In the genomic region with DNA sequence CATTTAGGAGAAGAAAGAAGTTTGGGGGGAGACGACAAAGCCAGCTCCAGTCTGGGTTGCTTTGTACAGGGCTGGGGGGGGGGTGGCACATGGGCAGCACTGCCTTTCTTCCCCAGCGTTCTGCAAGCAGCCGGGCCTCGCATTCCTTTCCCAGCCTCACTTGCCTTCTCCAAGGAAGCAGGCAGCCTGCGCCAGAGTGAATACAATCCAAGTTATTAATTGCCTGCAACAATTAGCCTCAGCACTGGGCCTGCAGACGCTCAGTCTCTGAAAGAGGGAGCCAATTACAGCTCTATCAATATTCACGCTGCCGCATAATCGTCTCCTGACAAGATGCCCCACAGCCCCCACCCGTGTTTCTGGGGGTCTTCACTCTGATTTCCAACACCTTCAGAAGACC, we compare ENCODE assay signal across 18 mouse cellular contexts. TPM values are rescaled to one million over a fixed set of nuclear protein-coding genes. Genes with fewer than 3 reads are reported as not detected.
DNase-seq lines count a peak whose midpoint lies in the region; ATAC-seq and TF ChIP-seq lines count a peak whose summit lies in the region.
"Had no signal": no experiment of that assay in that cellular context is flagged by ENCODE, and none has a peak within 500 bp of the region (broad histone marks: within the 10 kb centered on the region; RNA-seq: fewer than 3 reads in every experiment).

No protein-coding gene starts in this region.

- peaks cover 4% of the 10 kb centered on the region; the same call in 1 of the 2 replicates for H3K27me3 ChIP-seq in hindbrain, embryonic 11.5 days (ENCODE audit: control insufficient read depth, insufficient read depth, low read length)
- H3K27me3 ChIP-seq in hindbrain, embryonic 14.5 days (ENCODE audit: control insufficient read depth, insufficient read depth, low read length), result no peaks in the 10 kb centered on the region
- H3K27me3 ChIP-seq in midbrain, embryonic 15.5 days (replicated peaks), result no peaks in the 10 kb centered on the region
- H3K27me3 ChIP-seq in midbrain, embryonic 16.5 days (ENCODE audit: control insufficient read depth, insufficient read depth, low read depth, low read length), result no peaks in the 10 kb centered on the region
- 0 out of 2 replicates have a peak, but pooled peaks cover 6% of the 10 kb centered on the region for H3K27me3 ChIP-seq in forebrain, embryonic 13.5 days
- H3K27me3 ChIP-seq in hindbrain, postnatal 0 days (ENCODE audit: insufficient read depth, low read length), result no peaks in the 10 kb centered on the region

- no peaks in the 10 kb centered on the region for H3K36me3 ChIP-seq in hindbrain, embryonic 11.5 days (ENCODE audit: control insufficient read depth, insufficient read depth, low read length)
- H3K36me3 ChIP-seq in hindbrain, embryonic 14.5 days (replicated peaks; ENCODE audit: control insufficient read depth, insufficient read depth), result no peaks in the 10 kb centered on the region
- H3K36me3 ChIP-seq in midbrain, embryonic 15.5 days (replicated peaks), result no peaks in the 10 kb centered on the region
- no peaks in the 10 kb centered on the region for H3K36me3 ChIP-seq in midbrain, embryonic 16.5 days (ENCODE audit: control insufficient read depth, insufficient read depth, low read length)
- H3K36me3 ChIP-seq in forebrain, embryonic 13.5 days (ENCODE audit: poor library complexity, severe bottlenecking), result no peaks in the 10 kb centered on the region
- H3K36me3 ChIP-seq in hindbrain, postnatal 0 days (ENCODE audit: insufficient read depth, low read length), result no peaks in the 10 kb centered on the region
- H3K36me3 ChIP-seq: embryonic facial prominence, embryonic 10.5 days; limb, embryonic 13.5 days had no signal

- DNase-seq in hindbrain, embryonic 11.5 days (ENCODE audit: low spot score), result no peak
- no peak for DNase-seq in hindbrain, embryonic 14.5 days (ENCODE audit: low spot score)
- DNase-seq in hindbrain, postnatal 0 days (ENCODE audit: low spot score), result peak; percentile 59
- DNase-seq in spleen, postnatal 36 days (ENCODE audit: low spot score in 2 of 2), result no peak
- DNase-seq in lung, postnatal 25 days (ENCODE audit: low spot score), result no peak
- DNase-seq: adrenal gland, adult 2 months; heart, postnatal 14 days; kidney, adult 9 months; kidney, postnatal 4 days had no signal

- no peak overlapping the region for H3K4me2 ChIP-seq in hindbrain, embryonic 11.5 days (replicated peaks; ENCODE audit: low read depth, low read length)
- H3K4me2 ChIP-seq in hindbrain, embryonic 14.5 days (replicated peaks), result no peak overlapping the region
- H3K4me2 ChIP-seq in midbrain, embryonic 15.5 days, result no peak overlapping the region
- H3K4me2 ChIP-seq in midbrain, embryonic 16.5 days (ENCODE audit: low read length), result no peak overlapping the region
- peak overlapping the region; percentile 23 for H3K4me2 ChIP-seq in forebrain, embryonic 13.5 days
- no peak overlapping the region for H3K4me2 ChIP-seq in hindbrain, postnatal 0 days (ENCODE audit: low read depth, low read length)
- H3K4me2 ChIP-seq: heart, embryonic 11.5 days; limb, embryonic 13.5 days had no signal

- no peaks in the 10 kb centered on the region for H3K9me3 ChIP-seq in hindbrain, embryonic 11.5 days (ENCODE audit: control insufficient read depth, low read length)
- no peaks in the 10 kb centered on the region for H3K9me3 ChIP-seq in hindbrain, embryonic 14.5 days (ENCODE audit: control insufficient read depth, low read length)
- H3K9me3 ChIP-seq in midbrain, embryonic 15.5 days, result no peaks in the 10 kb centered on the region
- H3K9me3 ChIP-seq in midbrain, embryonic 16.5 days (replicated peaks; ENCODE audit: control insufficient read depth, low read length, poor library complexity, severe bottlenecking), result no peaks in the 10 kb centered on the region
- no peaks in the 10 kb centered on the region for H3K9me3 ChIP-seq in forebrain, embryonic 13.5 days (replicated peaks)
- H3K9me3 ChIP-seq in hindbrain, postnatal 0 days (ENCODE audit: low read length), result no peaks in the 10 kb centered on the region
- H3K9me3 ChIP-seq: embryonic facial prominence, embryonic 10.5 days; limb, embryonic 13.5 days had no signal

- peaks cover 4% of the 10 kb centered on the region; the same call in 1 of the 2 replicates for H3K4me1 ChIP-seq in hindbrain, embryonic 11.5 days (replicated peaks; ENCODE audit: control insufficient read depth, insufficient read depth, low read length)
- H3K4me1 ChIP-seq in hindbrain, embryonic 14.5 days (replicated peaks; ENCODE audit: control insufficient read depth, insufficient read depth, low read length), result peaks cover 17% of the 10 kb centered on the region
- peaks cover 29% of the 10 kb centered on the region for H3K4me1 ChIP-seq in midbrain, embryonic 15.5 days
- peaks cover 11% of the 10 kb centered on the region for H3K4me1 ChIP-seq in midbrain, embryonic 16.5 days (ENCODE audit: control insufficient read depth, insufficient read depth, low read length)
- peaks cover 49% of the 10 kb centered on the region for H3K4me1 ChIP-seq in forebrain, embryonic 13.5 days
- H3K4me1 ChIP-seq in hindbrain, postnatal 0 days (ENCODE audit: insufficient read depth, low read length), result peaks cover 15% of the 10 kb centered on the region

- 53% methylated on average over 10 of the region's 10 CpGs for WGBS in hindbrain, embryonic 11.5 days
- WGBS in hindbrain, embryonic 14.5 days, result 30% methylated on average over 10 of the region's 10 CpGs
- WGBS in midbrain, embryonic 15.5 days, result 22% methylated on average over 10 of the region's 10 CpGs
- 30% methylated on average over 10 of the region's 10 CpGs for WGBS in midbrain, embryonic 16.5 days
- 13% methylated on average over 10 of the region's 10 CpGs for WGBS in forebrain, embryonic 13.5 days
- 17% methylated on average over 10 of the region's 10 CpGs for WGBS in hindbrain, postnatal 0 days

- no peak for TF ChIP-seq CTCF in hindbrain, postnatal 0 days (IDR thresholded peaks at IDR 0.05; ENCODE audit: low read depth)

- H3K9ac ChIP-seq in hindbrain, embryonic 11.5 days (ENCODE audit: low read depth, low read length), result no peak overlapping the region
- no peak overlapping the region for H3K9ac ChIP-seq in hindbrain, embryonic 14.5 days
- H3K9ac ChIP-seq in midbrain, embryonic 15.5 days, result no peak overlapping the region
- H3K9ac ChIP-seq in midbrain, embryonic 16.5 days (ENCODE audit: low read depth, low read length), result no peak overlapping the region
- H3K9ac ChIP-seq in forebrain, embryonic 13.5 days, result 0 out of 2 replicates have a peak overlapping the region, but pooled peaks have one; percentile 40
- H3K9ac ChIP-seq in hindbrain, postnatal 0 days (replicated peaks; ENCODE audit: low read length), result no peak overlapping the region
- H3K9ac ChIP-seq: limb, embryonic 13.5 days; liver, embryonic 14.5 days had no signal

- ATAC-seq in hindbrain, embryonic 11.5 days (ENCODE audit: low FRiP score), result no peak
- no peak for ATAC-seq in hindbrain, embryonic 14.5 days (ENCODE audit: low FRiP score)
- ATAC-seq in midbrain, embryonic 15.5 days (replicated peaks), result no peak
- no peak for ATAC-seq in midbrain, embryonic 16.5 days
- ATAC-seq in forebrain, embryonic 13.5 days, result peak; percentile 46; the same call in 1 of the 2 replicates
- no peak for ATAC-seq in hindbrain, postnatal 0 days

- 0 out of 2 replicates have a peak overlapping the region, but pooled peaks have one; percentile 10 for H3K27ac ChIP-seq in hindbrain, embryonic 11.5 days (ENCODE audit: low read depth, low read length)
- H3K27ac ChIP-seq in hindbrain, embryonic 14.5 days, result no peak overlapping the region
- H3K27ac ChIP-seq in midbrain, embryonic 15.5 days, result peak overlapping the region; percentile 48; the same call in 1 of the 2 replicates
- H3K27ac ChIP-seq in midbrain, embryonic 16.5 days (ENCODE audit: low read length), result no peak overlapping the region
- peak overlapping the region; percentile 75 for H3K27ac ChIP-seq in forebrain, embryonic 13.5 days
- no peak overlapping the region for H3K27ac ChIP-seq in hindbrain, postnatal 0 days
- H3K27ac ChIP-seq: embryonic facial prominence, embryonic 10.5 days; limb, embryonic 13.5 days; liver, embryonic 14.5 days had no signal

- no peak overlapping the region for H3K4me3 ChIP-seq in hindbrain, embryonic 11.5 days (ENCODE audit: low read depth, low read length)
- H3K4me3 ChIP-seq in hindbrain, embryonic 14.5 days (replicated peaks; ENCODE audit: low read length), result no peak overlapping the region
- no peak overlapping the region for H3K4me3 ChIP-seq in midbrain, embryonic 15.5 days
- no peak overlapping the region for H3K4me3 ChIP-seq in midbrain, embryonic 16.5 days (ENCODE audit: low read depth, low read length)
- no peak overlapping the region for H3K4me3 ChIP-seq in forebrain, embryonic 13.5 days
- no peak overlapping the region for H3K4me3 ChIP-seq in hindbrain, postnatal 0 days (ENCODE audit: low read length)
- H3K4me3 ChIP-seq: embryonic facial prominence, embryonic 10.5 days; limb, embryonic 13.5 days had no signal

RNA-seq across cellular contexts. Expression of a gene that starts 4.1 kb away (rescaled TPM):
- polyA plus RNA-seq in hindbrain, embryonic 11.5 days (2014; fragmentation: Nextera tagmentation; extraction: Ambion mirVana), result 6.4 and 7.0 TPM in 2 replicates
- polyA plus RNA-seq in hindbrain, embryonic 14.5 days (2014; fragmentation: Nextera tagmentation; extraction: Ambion mirVana), result 16.6 and 16.9 TPM in 2 replicates
- 12.5 and 13.6 TPM in 2 replicates for polyA plus RNA-seq in midbrain, embryonic 15.5 days (2015; fragmentation: Nextera tagmentation; extraction: Ambion mirVana)
- 12.4 and 12.7 TPM in 2 replicates for polyA plus RNA-seq in midbrain, embryonic 16.5 days (2015; fragmentation: Nextera tagmentation; extraction: Ambion mirVana)
- 6.3 and 6.5 TPM in 2 replicates for polyA plus RNA-seq in forebrain, embryonic 13.5 days (2015; fragmentation: Nextera tagmentation; extraction: Ambion mirVana)
- total RNA-seq in hindbrain, postnatal 0 days (2014; rRNA removed), result 31.6 and 53.0 TPM in 2 replicates
- polyA plus RNA-seq in hindbrain, postnatal 0 days (2015; fragmentation: Nextera tagmentation; extraction: Ambion mirVana), result 7.7 and 8.4 TPM in 2 replicates
- total RNA-seq: CH12.LX; heart, postnatal 14 days; megakaryocyte progenitor cell, adult 5-6 weeks had no signal
- polyA plus RNA-seq: heart, embryonic 11.5 days; liver, embryonic 14.5 days had no signal

Comparison
In these comparisons a context has a peak if more than half of its experiments do, and no peak if none do; other contexts are left out.
1. H3K27ac ChIP-seq: peak in hindbrain, embryonic 11.5 days (single experiment), midbrain, embryonic 15.5 days (single experiment) and forebrain, embryonic 13.5 days (single experiment); none in hindbrain, embryonic 14.5 days (single experiment), midbrain, embryonic 16.5 days (single experiment) and hindbrain, postnatal 0 days (single experiment).